Comparison of ENCODE assay signal across 35 mouse cellular contexts in genomic region chr3:139380494-139380893, GRCm38 (mm10).
"Had no signal": no experiment of that assay in that cellular context is flagged by ENCODE, and none has a peak within 500 bp of the region (broad histone marks: within the 10 kb centered on the region; RNA-seq: fewer than 3 reads in every experiment).

No protein-coding gene starts in this region.

- DNase-seq: heart, adult 2 months; heart, postnatal 10 days; heart, postnatal 14 days; heart, postnatal 36 days; heart, postnatal 4 days; kidney, adult 11 months; kidney, adult 18-20 months; kidney, adult 2 months; kidney, adult 8-10 months; kidney, adult 9 months; kidney, postnatal 10 days; kidney, postnatal 14 days; kidney, postnatal 25 days; kidney, postnatal 36 days; kidney, postnatal 4 days; layer of hippocampus, adult 9-11 months had no signal

- H3K4me2 ChIP-seq: heart, embryonic 11.5 days; heart, embryonic 12.5 days; heart, embryonic 13.5 days; heart, embryonic 15.5 days; hindbrain, embryonic 12.5 days; hindbrain, embryonic 13.5 days; hindbrain, embryonic 14.5 days; hindbrain, embryonic 15.5 days; intestine, embryonic 15.5 days; kidney, embryonic 15.5 days had no signal

- H3K36me3 ChIP-seq: heart, embryonic 10.5 days; heart, embryonic 12.5 days; heart, embryonic 13.5 days; heart, embryonic 15.5 days; hindbrain, embryonic 10.5 days; hindbrain, embryonic 12.5 days; hindbrain, embryonic 13.5 days; hindbrain, embryonic 15.5 days; intestine, embryonic 15.5 days; kidney, embryonic 15.5 days had no signal

- H3K27ac ChIP-seq: heart, adult 2 months; heart, embryonic 10.5 days; heart, embryonic 13.5 days; heart, embryonic 15.5 days; hindbrain, embryonic 10.5 days; hindbrain, embryonic 12.5 days; hindbrain, embryonic 13.5 days; hindbrain, embryonic 14.5 days; hindbrain, embryonic 15.5 days; hindbrain, postnatal 0 days; intestine, embryonic 15.5 days; kidney, embryonic 15.5 days; kidney, postnatal 0 days; layer of hippocampus, adult 2 months had no signal

- H3K4me3 ChIP-seq: heart, adult 2 months; heart, embryonic 10.5 days; heart, embryonic 12.5 days; heart, embryonic 13.5 days; heart, embryonic 15.5 days; hindbrain, embryonic 10.5 days; hindbrain, embryonic 12.5 days; hindbrain, embryonic 13.5 days; hindbrain, embryonic 15.5 days; intestine, embryonic 15.5 days; kidney, embryonic 15.5 days; layer of hippocampus, adult 2 months had no signal

- ATAC-seq: hindbrain, embryonic 16.5 days; hindbrain, postnatal 0 days; inflammation-experienced regulatory T-cells, adult 6 months; intestine, embryonic 15.5 days; intestine, embryonic 16.5 days; intestine, postnatal 0 days had no signal

- H3K9me3 ChIP-seq: heart, embryonic 10.5 days; heart, embryonic 12.5 days; heart, embryonic 13.5 days; heart, embryonic 15.5 days; hindbrain, embryonic 10.5 days; hindbrain, embryonic 12.5 days; hindbrain, embryonic 13.5 days; hindbrain, embryonic 15.5 days; intestine, embryonic 15.5 days; kidney, embryonic 15.5 days had no signal

- H3K4me1 ChIP-seq: heart, embryonic 10.5 days; heart, embryonic 12.5 days; heart, embryonic 13.5 days; heart, embryonic 15.5 days; hindbrain, embryonic 10.5 days; hindbrain, embryonic 12.5 days; hindbrain, embryonic 13.5 days; hindbrain, embryonic 15.5 days; intestine, embryonic 15.5 days; kidney, embryonic 15.5 days had no signal

- H3K27me3 ChIP-seq: heart, embryonic 12.5 days; heart, embryonic 13.5 days; heart, embryonic 15.5 days; hindbrain, embryonic 12.5 days; hindbrain, embryonic 13.5 days; hindbrain, embryonic 15.5 days; intestine, embryonic 15.5 days; kidney, embryonic 15.5 days had no signal

- H3K9ac ChIP-seq: heart, embryonic 12.5 days; heart, embryonic 13.5 days; heart, embryonic 15.5 days; hindbrain, embryonic 12.5 days; hindbrain, embryonic 13.5 days; hindbrain, embryonic 14.5 days; hindbrain, embryonic 15.5 days; intestine, embryonic 15.5 days; kidney, embryonic 15.5 days had no signal
